Mouse (Mus musculus): Measurements from ENCODE around the gene Spag16. TPM values are rescaled to one million over a fixed set of nuclear protein-coding genes. Genes with fewer than 3 reads are reported as not detected.

The Spag16 gene
- 1 to 10 TPM in 1 of 2 experiments, under 1 TPM in 1; 0.94 to 1.1 TPM for polyA plus RNA-seq (2017; shearing (Covaris generic))

DNA sequence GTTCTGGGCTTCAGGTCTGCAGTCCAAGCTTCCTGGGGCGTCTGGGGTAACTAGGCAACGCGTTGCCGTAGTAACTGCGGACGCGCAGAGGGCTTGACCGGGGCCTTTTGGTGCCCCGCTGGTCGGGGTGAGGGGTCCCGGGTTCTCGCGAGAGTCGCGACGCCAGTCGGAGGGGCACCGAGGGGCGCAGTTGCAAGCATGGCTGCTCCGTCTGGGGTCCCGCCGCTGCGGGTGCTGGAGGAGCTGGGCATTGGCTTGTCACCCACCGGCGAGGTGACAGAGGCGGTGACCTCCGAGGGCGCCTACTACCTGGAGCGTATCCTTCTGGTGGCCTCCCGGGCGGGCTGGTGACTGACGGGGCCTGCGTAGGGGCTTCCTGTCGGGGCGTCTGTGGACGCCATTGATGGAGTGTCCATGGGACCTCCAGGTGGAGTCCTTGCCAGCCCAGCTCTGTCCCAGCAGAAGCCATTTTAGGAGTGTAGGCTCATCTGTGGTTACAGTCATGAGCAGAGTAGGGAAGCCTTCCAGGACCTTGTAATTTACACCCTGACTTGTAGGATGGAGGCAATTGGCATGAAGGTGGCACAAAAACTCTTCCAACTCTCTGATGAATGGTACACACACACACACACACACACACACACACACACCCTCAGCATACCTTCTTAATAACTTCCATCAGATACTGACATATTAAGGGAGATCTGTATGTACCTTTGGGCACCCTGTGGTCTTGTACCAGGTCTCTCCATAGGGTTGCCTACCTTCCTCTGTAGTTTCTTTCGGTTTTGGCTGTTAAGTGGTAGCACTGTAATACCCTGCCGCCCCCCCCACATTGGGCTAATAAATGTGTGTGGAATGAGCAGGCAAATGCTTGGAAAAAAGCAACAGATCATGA is at the start of gene Spag16:
Spag16 (plus strand) TSS at position 165 of the 898 bp plus-strand sequence.

DNA sequence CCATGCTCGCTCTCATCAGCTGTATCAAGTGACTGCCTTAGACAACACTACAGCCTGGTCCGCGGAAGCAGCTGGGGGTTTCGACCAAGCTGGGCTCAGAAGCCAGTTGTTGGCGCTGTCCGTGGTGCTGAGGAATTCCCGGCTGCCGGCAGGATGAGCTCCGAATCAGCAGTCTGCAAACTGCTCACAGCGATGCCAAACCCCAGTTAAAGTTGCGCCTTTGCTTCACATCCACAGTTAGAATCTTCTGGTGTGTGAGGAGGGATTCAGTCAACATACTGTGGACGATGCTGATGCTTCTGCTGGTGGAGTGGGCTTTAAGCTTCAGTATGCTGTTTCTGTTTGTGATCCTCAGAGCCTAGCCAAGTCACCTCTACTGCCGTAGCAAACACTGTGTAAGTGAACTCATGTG is 898.9 kb downstream of the Spag16 start, which contains the start of gene Vwc2l:
Vwc2l (plus strand) TSS at position 61 of the 412 bp plus-strand sequence.

Other genes with a start within 250 kb of the Spag16 start
- gene Ikzf2, start 139.7 kb upstream of the Spag16 start, polyA plus RNA-seq (2017; shearing (Covaris generic)), result 100 to 1,000 TPM; 226 to 422 TPM